In the genomic region with DNA sequence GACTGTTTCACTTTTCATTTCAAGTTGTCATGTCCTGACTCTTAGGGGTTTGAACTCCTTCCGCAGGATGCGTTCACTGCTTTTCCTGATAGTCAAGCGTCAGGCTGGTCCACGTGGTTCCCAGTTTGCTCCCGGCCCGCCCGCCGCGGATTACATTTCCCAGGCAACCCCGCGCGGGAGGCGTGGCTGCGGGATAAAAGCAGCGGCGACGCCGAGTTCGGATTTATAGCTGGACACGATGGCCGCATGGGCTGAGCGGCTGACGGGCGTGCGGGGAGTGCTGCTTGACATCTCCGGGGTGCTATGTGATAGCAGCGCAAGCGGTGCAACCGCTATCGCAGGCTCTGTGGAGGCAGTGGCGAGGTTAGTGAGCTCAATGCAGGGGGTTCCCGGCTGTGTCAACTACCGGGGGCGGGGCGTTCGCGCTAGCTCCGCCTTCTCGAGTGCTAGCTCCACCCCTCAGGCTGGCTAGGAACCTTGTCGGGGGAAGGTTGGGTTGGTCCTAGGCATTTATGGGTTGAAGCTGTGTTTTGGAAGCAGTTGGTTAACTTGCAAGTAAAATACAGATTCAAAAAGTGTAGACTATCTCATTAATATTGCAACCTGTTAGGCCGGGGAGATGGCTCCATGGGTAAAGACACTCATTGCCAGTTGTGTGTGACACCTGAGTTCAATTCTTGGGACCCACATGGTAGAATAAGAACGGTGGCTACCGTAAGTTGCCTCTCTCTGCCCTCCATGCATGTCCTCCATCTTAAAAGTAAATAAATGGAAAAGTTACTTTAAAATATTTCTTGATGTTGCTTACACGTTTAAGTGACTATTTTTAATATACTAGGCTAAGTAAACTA, we compare ENCODE assay signal across 7 mouse cellular contexts. TPM values are rescaled to one million over a fixed set of nuclear protein-coding genes. Genes with fewer than 3 reads are reported as not detected.
A peak's percentile ranks its signal among the peaks of the same experiment; 100 is the strongest.
DNase-seq lines count a peak whose midpoint lies in the region; ATAC-seq and TF ChIP-seq lines count a peak whose summit lies in the region.

A gene (plus strand): TSS at position 171 of the 851 bp plus-strand sequence.

- H3K4me3 ChIP-seq in embryonic facial prominence, embryonic 10.5 days = peak within 1 kb of the TSS; percentile 66
- peak within 1 kb of the TSS; percentile 61 for H3K4me3 ChIP-seq in intestine, postnatal 0 days (ENCODE audit: low read depth, low read length)
- H3K4me3 ChIP-seq in midbrain, embryonic 11.5 days (ENCODE audit: low read depth, low read length) = peak within 1 kb of the TSS; percentile 50

- no peaks in the 10 kb centered on the region for H3K36me3 ChIP-seq in embryonic facial prominence, embryonic 10.5 days (replicated peaks)
- no peaks in the 10 kb centered on the region for H3K36me3 ChIP-seq in intestine, postnatal 0 days (ENCODE audit: control insufficient read depth, insufficient read depth)
- no peaks in the 10 kb centered on the region for H3K36me3 ChIP-seq in midbrain, embryonic 11.5 days (ENCODE audit: control insufficient read depth, insufficient read depth, low read length)

- intact Hi-C loops in left cerebral cortex, postnatal 4 days (cut with DNase I) = no loop called here

- H3K9ac ChIP-seq in intestine, postnatal 0 days (ENCODE audit: low read depth, low read length) = no peak within 1 kb of the TSS; the same call in 1 of the 2 replicates
- peak within 1 kb of the TSS; percentile 67 for H3K9ac ChIP-seq in midbrain, embryonic 11.5 days (ENCODE audit: low read length)

- H3K4me2 ChIP-seq in intestine, postnatal 0 days (replicated peaks; ENCODE audit: low read depth) = peak within 1 kb of the TSS; percentile 72
- peak within 1 kb of the TSS; percentile 72 for H3K4me2 ChIP-seq in midbrain, embryonic 11.5 days

- H3K4me1 ChIP-seq in embryonic facial prominence, embryonic 10.5 days = peaks cover 25% of the 10 kb centered on the region
- peaks cover 2% of the 10 kb centered on the region; the same call in 1 of the 2 replicates for H3K4me1 ChIP-seq in intestine, postnatal 0 days (replicated peaks; ENCODE audit: control insufficient read depth, insufficient read depth, low read length)
- peaks cover 4% of the 10 kb centered on the region; the same call in 1 of the 2 replicates for H3K4me1 ChIP-seq in midbrain, embryonic 11.5 days (ENCODE audit: control insufficient read depth, insufficient read depth, low read length)

- TF ChIP-seq CTCF in intestine, postnatal 0 days (IDR thresholded peaks at IDR 0.05; ENCODE audit: low read depth) = no peak

- H3K9me3 ChIP-seq in embryonic facial prominence, embryonic 10.5 days = no peaks in the 10 kb centered on the region
- H3K9me3 ChIP-seq in intestine, postnatal 0 days (ENCODE audit: control insufficient read depth) = no peaks in the 10 kb centered on the region
- H3K9me3 ChIP-seq in midbrain, embryonic 11.5 days (ENCODE audit: control insufficient read depth, low read length) = no peaks in the 10 kb centered on the region

- 8% methylated on average over 44 of the region's 44 CpGs for WGBS in embryonic facial prominence, embryonic 10.5 days
- 6% methylated on average over 44 of the region's 44 CpGs for WGBS in intestine, postnatal 0 days
- 9% methylated on average over 44 of the region's 44 CpGs for WGBS in midbrain, embryonic 11.5 days

- H3K27ac ChIP-seq in embryonic facial prominence, embryonic 10.5 days (replicated peaks) = peak within 1 kb of the TSS; percentile 76
- peak within 1 kb of the TSS; percentile 61 for H3K27ac ChIP-seq in intestine, postnatal 0 days (ENCODE audit: low read depth, low read length)
- no peak within 1 kb of the TSS for H3K27ac ChIP-seq in midbrain, embryonic 11.5 days (ENCODE audit: low read depth, low read length)

- peak; percentile 87 for DNase-seq in adrenal gland, postnatal 25 days
- peak; percentile 90 for DNase-seq in embryonic facial prominence, embryonic 10.5 days (ENCODE audit: low spot score)
- no peak for DNase-seq in gonadal fat pad, adult 2 months (ENCODE audit: low read depth)
- DNase-seq in left cerebral cortex, postnatal 4 days = peak; percentile 68
- peak; percentile 98 for DNase-seq in midbrain, embryonic 11.5 days (ENCODE audit: low spot score, missing footprints)
- DNase-seq in right cerebral cortex, postnatal 4 days = peak; percentile 79

- peak; percentile 93 for ATAC-seq in intestine, postnatal 0 days
- peak; percentile 94 for ATAC-seq in midbrain, embryonic 11.5 days (ENCODE audit: low FRiP score)

- H3K27me3 ChIP-seq in embryonic facial prominence, embryonic 10.5 days (replicated peaks; ENCODE audit: low read depth, poor library complexity, severe bottlenecking) = peaks cover 70% of the 10 kb centered on the region
- H3K27me3 ChIP-seq in intestine, postnatal 0 days (replicated peaks; ENCODE audit: control insufficient read depth, insufficient read depth, low read length) = no peaks in the 10 kb centered on the region
- H3K27me3 ChIP-seq in midbrain, embryonic 11.5 days (ENCODE audit: control insufficient read depth, insufficient read depth, low read length) = peaks cover 4% of the 10 kb centered on the region

RNA-seq across cellular contexts. Expression of the gene that starts here (rescaled TPM):
- 20.6 and 32.1 TPM in 2 replicates for total RNA-seq in adrenal gland, postnatal 25 days (2021)
- polyA plus RNA-seq in embryonic facial prominence, embryonic 10.5 days (2016; fragmentation: Nextera tagmentation; extraction: Ambion mirVana) = 15.5 TPM in 2 replicates
- polyA plus RNA-seq in gonadal fat pad, adult 2 months (2012; rRNA removed) = 22.1 and 23.2 TPM in 2 replicates
- 52.0 and 54.5 TPM in 2 replicates for polyA plus RNA-seq in intestine, postnatal 0 days (2015; fragmentation: Nextera tagmentation; extraction: Ambion mirVana)
- total RNA-seq in left cerebral cortex, postnatal 4 days (2021) = 10 to 100 TPM; 34.6 TPM
- polyA plus RNA-seq in midbrain, embryonic 11.5 days (2014; fragmentation: Nextera tagmentation; extraction: Ambion mirVana) = 18.3 and 20.8 TPM in 2 replicates
